Mouse (Mus musculus): Measurements from ENCODE around the gene Pfas. TPM values are rescaled to one million over a fixed set of nuclear protein-coding genes. Genes with fewer than 3 reads are reported as not detected.
"Not testable (repeated sequence)": the region's sequence is repeated elsewhere in the genome, so short reads cannot be mapped to it uniquely, and the experiment has no call there.

Gene Pfas
- total RNA-seq, 1 experiment from 2014 or later, result 7.1 TPM

DNA sequence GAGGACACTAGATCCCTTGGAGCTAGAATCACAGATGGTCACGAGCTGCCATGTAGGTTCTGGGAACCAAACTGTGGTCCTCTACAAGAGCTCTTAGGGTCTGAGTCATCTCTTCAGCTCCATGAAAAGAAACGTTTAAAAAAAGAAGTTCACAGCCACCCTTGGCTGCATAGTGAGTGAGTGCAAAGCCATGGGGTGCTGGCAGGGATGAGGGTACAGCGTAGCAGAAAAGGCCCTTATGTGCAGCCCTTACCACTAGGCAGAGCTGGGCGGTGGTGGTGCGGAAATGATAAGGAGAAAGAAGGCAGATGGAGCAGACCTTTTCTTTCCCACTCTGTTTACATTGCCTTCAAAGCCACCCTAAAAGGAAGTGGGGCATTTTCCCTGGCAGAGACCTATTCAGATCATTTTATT lies 28.9 kb downstream of the Pfas start:
- no peak for ATAC-seq (replicated peaks; ENCODE audit: insufficient number of reproducible peaks, low FRiP score, low TSS enrichment, poor library complexity, severe bottlenecking)

DNA sequence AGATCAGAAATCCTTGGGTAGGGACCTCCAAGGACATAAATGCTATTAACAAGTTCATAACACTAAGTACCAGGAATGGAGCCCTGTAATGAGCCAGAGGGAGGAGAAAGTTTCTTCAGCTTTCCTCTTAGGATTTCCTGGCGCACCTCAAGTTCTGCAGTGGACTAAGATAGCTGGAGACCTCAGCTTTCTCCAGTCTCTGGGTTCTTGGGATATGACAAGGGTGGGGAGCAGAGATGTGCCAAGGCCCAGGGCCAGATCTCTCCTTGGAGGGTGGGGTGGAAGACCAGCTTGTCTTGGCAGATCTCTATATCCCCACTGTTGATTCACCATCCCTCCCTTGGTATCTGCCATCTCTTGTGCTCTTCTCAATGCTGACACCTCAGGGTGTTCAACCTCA lies 32.7 kb downstream of the Pfas start:
- no peak for ATAC-seq (replicated peaks; ENCODE audit: insufficient number of reproducible peaks, low FRiP score, low TSS enrichment, poor library complexity, severe bottlenecking)

- ATAC-seq (replicated peaks; ENCODE audit: insufficient number of reproducible peaks, low FRiP score, low TSS enrichment, poor library complexity, severe bottlenecking), result no peak
Measured at GRCm38 (mm10) chr11:68975085-68975484, 33.2 kb downstream of the Pfas start, which contains the start of gene Rangrf. Gene Rangrf (minus strand): TSS chr11:68975185.

- 0 out of 2 replicates have a peak, but pooled peaks have one; percentile 4 for ATAC-seq (replicated peaks; ENCODE audit: insufficient number of reproducible peaks, low FRiP score, low TSS enrichment, poor library complexity, severe bottlenecking)
Measured at GRCm38 (mm10) chr11:68974059-68974450, 34.2 kb downstream of the Pfas start.

DNA sequence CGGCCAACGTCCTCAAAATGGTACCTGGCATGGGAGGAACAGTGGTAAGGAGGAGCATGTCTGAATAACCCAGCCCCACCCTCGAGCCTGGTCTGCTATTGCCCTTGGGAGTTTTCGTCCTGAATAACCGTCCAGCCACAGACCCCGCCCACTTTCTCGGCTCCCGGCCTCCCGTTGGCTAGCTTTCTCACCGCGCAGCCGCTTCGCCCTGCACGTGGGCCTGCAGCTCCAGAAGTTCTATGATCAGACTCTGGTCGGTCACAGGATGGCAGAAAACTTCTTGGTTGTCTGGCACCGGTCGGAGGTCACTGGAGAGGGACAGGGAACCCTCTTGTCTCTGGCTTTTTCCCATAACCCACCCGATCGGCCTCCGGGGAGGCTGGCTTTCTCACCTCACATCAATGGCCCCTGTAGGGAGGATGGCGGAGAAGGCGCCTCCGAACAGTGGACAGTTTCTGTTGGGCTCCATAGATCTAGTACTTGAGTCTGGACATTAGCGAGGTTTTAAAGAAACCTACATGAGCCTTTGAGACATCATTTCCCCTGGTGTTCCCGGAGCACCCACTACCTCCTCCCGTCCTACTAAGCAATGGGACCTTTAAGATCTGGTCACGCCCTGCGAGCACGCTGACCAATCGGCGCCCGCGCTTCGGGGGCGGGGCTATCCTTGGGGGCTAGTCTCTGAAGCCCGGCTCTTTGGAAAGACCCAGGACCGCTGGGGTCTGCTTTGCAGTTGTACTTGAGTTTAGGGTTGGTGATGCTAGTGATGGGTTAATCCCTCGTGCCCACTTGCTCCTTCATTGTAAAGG lies 34.8 kb downstream of the Pfas start:
- ATAC-seq (replicated peaks; ENCODE audit: insufficient number of reproducible peaks, low FRiP score, low TSS enrichment, poor library complexity, severe bottlenecking), result peak; percentile 71

DNA sequence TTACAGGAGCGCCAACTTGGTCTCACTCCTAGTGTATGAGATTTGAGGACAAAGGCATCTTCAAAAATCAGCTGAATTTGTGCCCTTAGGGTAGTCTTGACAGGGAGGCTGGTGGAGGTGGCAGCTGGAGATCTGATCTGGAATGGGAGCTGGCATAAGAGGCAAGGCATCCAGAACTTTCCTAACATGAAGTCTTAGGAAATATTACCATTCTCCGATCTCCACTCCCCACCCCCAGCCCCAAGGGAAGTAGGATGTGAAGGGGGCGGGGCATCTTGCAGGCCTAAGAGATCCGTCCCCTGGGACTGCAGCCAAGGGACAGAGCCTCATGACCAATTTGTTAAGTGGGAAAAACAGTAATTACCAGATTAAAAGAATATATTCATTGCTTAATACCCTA lies 38.0 kb downstream of the Pfas start:
- no peak for ATAC-seq (replicated peaks; ENCODE audit: insufficient number of reproducible peaks, low FRiP score, low TSS enrichment, poor library complexity, severe bottlenecking)

- ATAC-seq (replicated peaks; ENCODE audit: insufficient number of reproducible peaks, low FRiP score, low TSS enrichment, poor library complexity, severe bottlenecking), result no peak
Measured at GRCm38 (mm10) chr11:68968752-68969151, 39.5 kb downstream of the Pfas start.

- ATAC-seq (replicated peaks; ENCODE audit: insufficient number of reproducible peaks, low FRiP score, low TSS enrichment, poor library complexity, severe bottlenecking), result peak; percentile 92
Measured at GRCm38 (mm10) chr11:68967337-68968282, 40.6 kb downstream of the Pfas start, which contains the start of gene Slc25a35. Gene Slc25a35 (plus strand): TSS chr11:68968131.

- no peak for ATAC-seq (replicated peaks; ENCODE audit: insufficient number of reproducible peaks, low FRiP score, low TSS enrichment, poor library complexity, severe bottlenecking)
Measured at GRCm38 (mm10) chr11:68966554-68966953, 41.7 kb downstream of the Pfas start.

DNA sequence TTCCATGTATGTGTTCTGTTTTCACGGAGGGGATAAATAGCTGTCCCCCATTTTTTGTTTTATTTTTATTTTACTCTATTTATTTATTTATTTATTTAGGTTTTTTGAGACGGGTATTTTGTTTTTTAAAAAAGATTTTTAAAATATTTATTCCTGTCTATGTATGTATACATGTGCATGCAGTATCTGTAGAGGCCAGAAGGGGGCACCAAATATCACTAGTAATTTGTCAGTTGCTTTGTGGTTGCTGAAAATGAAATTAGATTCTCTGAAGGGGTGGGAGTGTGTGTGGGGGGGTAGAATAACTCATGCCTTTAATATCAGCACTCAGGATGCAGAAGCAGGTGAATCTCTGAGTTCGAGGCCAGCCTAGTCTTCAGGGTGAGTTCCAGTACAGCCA lies 42.4 kb downstream of the Pfas start:
- ATAC-seq (replicated peaks; ENCODE audit: insufficient number of reproducible peaks, low FRiP score, low TSS enrichment, poor library complexity, severe bottlenecking), result peak; percentile 61; the same call in 1 of the 2 replicates

GRCm38 (mm10) chr11:68965050-68965449 lies 43.2 kb downstream of the Pfas start:
- no peak for ATAC-seq (replicated peaks; ENCODE audit: insufficient number of reproducible peaks, low FRiP score, low TSS enrichment, poor library complexity, severe bottlenecking)

DNA sequence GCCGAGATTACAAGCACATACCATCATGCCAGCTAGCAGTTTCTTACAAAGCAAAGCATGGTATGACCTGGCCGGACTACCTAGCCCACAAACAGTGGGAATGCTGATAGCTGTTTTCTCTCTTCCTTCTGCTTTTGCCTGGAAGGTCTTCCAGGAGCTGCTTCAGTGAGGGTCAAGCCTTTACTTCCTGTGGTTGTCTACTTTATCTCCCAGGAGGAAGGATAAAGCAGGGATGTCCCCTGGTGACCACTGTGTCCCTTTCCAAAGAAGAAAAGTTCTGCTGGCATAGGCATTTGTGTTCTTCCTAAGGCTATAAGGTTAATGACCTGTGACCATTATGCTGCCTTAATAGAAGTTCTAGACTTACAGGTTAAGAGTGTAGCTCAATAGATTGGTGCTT lies 44.9 kb downstream of the Pfas start:
- no peak for ATAC-seq (replicated peaks; ENCODE audit: insufficient number of reproducible peaks, low FRiP score, low TSS enrichment, poor library complexity, severe bottlenecking)

- ATAC-seq (replicated peaks; ENCODE audit: insufficient number of reproducible peaks, low FRiP score, low TSS enrichment, poor library complexity, severe bottlenecking), result not testable (repeated sequence)
Measured at GRCm38 (mm10) chr11:68962159-68962558, 46.1 kb downstream of the Pfas start.

DNA sequence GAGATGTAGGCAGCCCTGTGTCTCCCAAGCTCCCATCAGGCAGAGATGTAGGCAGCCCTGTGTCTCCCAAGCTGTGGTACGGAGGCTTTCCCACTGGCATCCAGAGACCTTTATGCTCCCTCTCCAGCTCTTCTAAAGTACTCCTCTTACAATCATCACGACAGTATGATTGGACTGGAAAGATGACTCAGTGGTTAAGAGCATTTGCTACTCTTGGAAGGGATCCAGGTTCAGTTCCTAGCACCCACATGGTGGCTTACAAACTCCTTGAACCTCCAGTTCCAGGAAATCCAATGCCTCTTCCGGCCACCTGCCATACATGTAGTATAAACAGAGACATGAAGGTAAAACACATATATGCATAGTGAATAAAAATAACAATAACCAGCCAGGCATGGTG lies 46.7 kb downstream of the Pfas start:
- ATAC-seq (replicated peaks; ENCODE audit: insufficient number of reproducible peaks, low FRiP score, low TSS enrichment, poor library complexity, severe bottlenecking), result no peak

GRCm38 (mm10) chr11:68957971-68958370 lies 50.3 kb downstream of the Pfas start:
- no peak for ATAC-seq (replicated peaks; ENCODE audit: insufficient number of reproducible peaks, low FRiP score, low TSS enrichment, poor library complexity, severe bottlenecking)

DNA sequence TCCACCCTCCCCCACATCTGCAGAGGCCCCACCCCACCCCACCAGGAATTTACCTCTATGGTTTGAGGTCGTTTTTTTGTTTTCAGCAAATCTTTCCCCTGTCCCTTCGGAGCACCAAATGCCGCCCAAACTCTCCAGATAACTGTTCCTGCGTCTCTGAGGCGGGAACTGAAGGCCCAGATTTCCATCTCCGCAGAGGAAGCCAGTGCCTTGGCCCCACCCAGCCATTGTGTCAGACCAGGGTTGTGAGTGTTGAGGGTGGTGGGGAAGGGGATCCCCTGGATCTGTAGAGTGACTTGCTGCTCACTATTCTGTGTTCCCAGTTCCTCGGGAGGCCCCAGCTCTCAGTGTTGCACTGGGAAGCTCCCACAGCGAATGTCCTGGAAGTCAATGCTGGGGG lies 51.0 kb downstream of the Pfas start, which contains the start of gene Arhgef15:
TSS of gene Arhgef15 (minus strand) at position 173 of the 400 bp plus-strand sequence.
- ATAC-seq (replicated peaks; ENCODE audit: insufficient number of reproducible peaks, low FRiP score, low TSS enrichment, poor library complexity, severe bottlenecking), result no peak

GRCm38 (mm10) chr11:68956697-68957096 lies 51.6 kb downstream of the Pfas start:
- no peak for ATAC-seq (replicated peaks; ENCODE audit: insufficient number of reproducible peaks, low FRiP score, low TSS enrichment, poor library complexity, severe bottlenecking)

DNA sequence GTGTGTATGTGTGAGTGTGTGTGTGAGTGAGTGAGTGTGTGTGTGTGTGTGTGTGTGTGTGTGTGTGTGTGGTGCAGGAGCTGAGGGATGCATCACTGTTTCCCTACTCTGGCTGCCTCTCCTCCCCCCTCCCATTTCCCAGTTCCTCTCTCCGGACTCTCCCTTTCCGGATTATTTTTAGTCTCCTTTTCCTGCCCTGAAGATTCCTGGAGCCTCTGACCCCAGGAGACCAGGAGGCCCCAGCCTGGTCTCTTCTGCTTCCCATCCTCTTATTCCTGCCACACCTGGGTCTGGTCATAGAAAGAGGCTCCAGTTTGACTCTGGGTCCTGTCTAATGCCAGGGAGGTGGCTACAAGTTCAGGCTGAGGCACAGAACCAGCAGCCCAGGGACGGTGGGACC lies 52.2 kb downstream of the Pfas start:
- no peak for ATAC-seq (replicated peaks; ENCODE audit: insufficient number of reproducible peaks, low FRiP score, low TSS enrichment, poor library complexity, severe bottlenecking)

- no peak for ATAC-seq (replicated peaks; ENCODE audit: insufficient number of reproducible peaks, low FRiP score, low TSS enrichment, poor library complexity, severe bottlenecking)
Measured at GRCm38 (mm10) chr11:68955473-68955872, 52.8 kb downstream of the Pfas start.
